Mouse (Mus musculus) T-cell, adult 2 months (primary cell): ENCODE data around the gene Copa.

Source experiments
- DNase-seq: peaks from one replicate; pipeline ENCODE4 v3.0.0; 2022; ENCODE audit warnings: low spot score

The Copa gene

DNA sequence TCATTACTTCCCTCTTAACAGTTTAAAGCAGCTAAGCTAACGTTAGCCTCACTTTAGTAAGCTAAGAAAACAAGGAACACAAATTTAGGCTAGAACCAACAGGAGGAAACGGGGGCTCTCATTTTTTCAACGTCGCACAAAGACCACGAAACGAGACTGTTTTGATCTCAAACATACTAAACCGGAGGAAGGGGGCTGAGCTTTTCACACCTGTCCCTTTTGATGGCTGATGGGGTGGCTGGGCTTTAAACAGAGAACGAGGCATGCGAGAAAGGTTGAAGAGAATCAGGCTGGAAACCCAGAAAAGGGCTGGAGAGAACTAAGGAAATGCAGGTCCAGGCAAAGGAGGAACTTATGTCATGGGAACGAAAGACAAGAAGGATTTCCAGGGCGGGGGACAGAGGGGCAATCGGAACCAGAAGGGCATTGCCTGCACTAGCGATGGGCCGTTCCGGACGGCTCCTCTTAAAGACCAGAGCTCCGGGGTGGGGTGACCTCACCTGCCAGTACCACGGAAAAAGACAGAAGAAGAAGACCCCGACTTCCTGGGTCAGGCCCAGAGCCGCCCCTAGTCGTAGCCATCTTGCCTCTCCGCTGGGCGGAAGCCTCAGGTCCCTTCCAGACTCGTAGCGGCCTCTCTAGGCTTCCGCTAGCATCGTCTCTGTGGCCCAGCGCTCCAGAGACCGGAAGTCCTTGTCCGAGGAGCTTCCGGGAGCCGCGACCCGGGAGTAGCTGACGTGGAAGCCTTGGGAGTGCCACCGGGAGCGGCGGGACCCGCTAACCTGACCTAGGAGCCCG, at the start of gene Copa, which contains the start of gene Ncstn:
Copa (plus strand) TSS at position 429 of the 798 bp plus-strand sequence.
Ncstn (minus strand) TSS at position 695 of the 798 bp plus-strand sequence.
- DNase-seq: peak; percentile 90

DNA sequence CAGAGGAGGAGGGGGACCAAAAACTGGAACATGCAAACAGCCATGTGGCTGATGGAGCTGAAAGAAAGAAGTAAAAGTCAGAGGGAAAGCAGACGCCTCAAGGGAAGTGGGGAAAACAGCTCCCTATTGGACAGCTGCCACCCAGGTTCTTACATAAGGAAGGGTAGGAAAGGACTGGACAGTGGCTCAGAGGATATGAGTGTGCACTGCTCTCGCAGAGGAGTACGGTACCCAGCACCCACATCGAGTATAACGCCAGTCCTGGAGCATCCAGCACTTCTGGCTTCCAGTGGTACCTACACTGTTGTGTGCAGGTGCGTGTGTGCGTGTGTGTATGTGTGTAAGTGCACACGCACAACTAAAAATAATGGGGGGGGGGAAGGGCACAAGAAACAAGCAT, 35.9 kb upstream of the Copa start:
- DNase-seq: no peak

DNA sequence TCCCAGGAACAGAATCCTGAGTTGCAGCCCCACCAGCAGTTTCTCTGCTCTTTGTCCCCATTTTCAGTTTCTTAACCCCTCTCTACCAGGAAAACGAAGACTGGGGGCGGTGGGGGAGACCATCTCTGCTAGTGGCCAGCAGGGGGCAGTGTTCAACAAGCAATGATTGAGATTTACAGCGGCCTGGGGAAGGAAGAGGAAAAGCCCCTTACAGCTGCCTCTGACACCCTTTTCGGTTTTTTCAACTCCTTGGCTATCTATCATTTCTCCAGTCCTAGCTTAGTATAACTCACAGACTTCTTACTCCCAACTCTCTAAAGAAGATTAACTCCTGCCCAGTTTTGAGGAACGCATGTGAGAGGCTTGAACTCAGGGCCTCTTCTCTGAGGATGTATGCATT, 35.4 kb upstream of the Copa start:
- peak; percentile 64 for DNase-seq

DNA sequence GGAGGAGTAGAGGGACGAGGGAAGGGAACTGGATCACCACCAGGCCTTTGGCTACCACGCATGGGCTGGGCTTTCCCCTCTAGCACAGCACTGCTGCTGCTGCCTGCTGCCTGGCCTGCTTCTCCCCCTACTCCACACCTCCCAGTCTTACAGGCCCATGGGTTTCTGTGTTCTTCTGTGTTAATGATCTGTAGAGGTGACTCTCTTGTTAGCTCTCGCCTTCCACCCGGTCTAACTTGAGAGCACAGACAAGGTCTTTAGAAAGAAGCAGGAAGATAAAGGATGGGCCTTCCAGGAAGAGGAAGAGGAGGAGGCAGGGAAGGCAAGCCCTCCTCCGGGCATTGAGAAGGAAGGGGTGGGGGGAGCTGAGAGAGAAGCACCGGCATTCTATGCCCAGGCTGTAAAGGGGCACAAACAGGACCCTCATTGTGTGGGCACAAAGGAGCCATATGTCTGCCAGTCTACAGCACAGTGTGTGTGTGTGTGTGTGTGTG, 34.0 kb upstream of the Copa start:
- no peak for DNase-seq

DNA sequence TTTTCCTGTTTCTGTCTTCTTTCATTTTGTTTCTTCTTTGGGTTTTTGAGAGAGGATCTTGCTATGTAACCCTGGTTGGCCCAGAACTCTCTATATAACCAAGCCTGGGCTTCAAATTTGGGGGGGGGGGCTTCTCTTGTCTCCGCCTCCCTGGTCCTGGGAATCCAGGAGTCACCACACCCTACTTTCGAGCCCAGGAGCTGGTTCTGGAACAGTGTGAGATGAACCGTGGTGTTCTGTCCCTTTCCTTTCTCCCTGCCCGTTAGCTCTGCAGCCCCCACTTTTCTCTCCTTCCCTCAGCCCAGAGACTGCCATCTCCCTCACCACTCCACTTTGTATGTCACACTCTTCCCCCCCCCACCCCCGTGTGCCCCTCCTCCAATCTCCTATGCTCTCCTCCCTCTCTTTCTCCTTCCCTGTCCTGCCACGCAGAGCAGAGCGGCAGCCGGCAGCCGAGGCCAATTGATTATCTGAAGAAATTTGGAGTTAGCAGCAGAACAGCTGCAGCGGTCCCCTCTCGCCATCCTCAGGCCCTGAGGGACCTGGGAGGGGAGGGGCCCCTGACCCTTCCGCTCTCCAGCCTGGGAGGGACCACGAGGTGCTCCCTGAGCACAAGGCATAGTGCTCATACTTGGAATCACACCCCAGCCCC, 33.1 kb upstream of the Copa start:
- DNase-seq: no peak

DNA sequence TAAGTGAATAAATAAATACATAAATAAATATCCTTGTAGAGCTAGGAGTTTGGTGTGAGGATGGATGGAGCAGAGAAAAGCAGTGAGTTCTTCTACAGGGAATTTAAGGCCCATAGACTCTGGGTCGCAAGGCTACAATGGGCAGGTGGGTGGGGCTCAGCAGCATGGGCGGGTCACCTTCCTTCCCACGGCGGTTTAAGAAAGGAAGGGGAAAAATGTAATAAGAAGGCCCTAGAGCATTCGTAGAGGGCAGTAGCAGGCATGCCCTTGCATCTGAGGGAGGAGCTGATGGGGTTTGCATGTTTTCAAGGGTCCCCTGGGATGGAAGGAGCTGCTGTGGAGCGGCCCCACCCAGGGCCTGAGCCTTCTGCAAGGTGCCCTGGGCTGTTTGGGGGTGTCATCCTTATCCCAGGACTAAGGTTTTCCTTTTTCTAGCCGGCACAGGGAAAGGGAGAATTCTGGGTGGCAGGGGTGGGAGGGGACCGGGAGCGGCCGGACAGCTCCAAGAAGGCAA, 29.5 kb upstream of the Copa start:
- no peak for DNase-seq

DNA sequence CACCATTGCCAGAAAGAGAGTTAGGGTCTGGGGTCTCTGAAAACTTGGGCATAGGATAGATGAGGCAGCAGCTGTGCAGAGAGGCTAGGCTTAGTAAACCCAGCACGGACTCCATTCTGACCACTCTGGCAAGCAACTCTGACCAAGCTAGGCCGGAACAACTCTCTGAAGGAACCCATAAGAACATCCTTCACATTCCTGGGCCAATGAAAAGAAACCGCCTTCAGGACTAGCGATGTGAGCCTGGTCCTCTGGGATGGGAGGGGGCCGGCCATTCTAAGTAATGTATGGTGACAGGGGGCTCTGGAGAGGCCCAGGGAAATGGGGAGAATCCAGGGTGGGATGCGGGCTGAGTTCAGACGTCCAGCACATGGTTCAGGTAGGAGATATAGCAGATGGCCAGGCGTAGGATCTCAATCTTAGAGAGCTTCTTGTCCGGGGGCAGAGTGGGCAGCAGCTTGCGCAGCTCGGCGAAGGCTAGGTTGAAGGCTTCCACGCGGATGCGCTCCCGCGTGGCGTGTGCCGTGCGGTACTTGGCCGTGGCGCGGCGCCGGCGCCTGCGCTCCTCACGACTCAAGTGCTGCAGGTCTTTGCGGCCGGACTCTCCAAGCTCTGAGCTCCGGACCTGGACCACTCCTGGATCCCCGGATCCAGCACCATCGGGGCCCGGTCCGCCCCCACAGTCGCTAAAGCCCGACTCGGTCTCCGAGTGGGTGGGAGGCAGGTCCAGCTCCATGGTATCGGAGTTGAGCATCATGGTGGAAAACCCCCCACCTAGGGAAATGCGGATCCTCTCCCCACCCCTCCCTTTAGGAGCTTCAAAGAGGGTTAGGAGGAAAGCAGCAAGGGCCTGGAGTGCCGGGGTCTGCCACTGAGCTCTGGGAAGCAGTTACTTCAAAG, 28.5 kb upstream of the Copa start:
- no peak for DNase-seq

DNA sequence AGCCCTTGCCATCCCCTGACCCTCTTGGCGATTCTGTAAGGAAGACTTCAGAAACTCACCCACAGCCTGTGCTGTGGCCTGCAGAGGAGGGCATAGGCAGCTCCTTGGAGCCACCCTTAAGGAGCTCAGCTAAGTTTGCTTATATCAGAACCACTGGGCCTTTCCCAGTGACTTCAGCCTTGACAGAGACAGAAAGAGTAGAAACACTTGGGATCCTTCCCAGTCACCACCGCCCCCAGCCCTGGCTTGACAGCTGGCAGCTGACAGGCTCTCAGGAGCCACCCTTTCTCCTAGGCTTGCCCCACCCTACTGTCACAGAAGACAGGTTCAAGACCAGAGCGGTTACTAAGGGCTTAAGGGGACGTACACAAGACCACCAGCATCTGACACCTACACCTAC, 26.1 kb upstream of the Copa start:
- no peak for DNase-seq

DNA sequence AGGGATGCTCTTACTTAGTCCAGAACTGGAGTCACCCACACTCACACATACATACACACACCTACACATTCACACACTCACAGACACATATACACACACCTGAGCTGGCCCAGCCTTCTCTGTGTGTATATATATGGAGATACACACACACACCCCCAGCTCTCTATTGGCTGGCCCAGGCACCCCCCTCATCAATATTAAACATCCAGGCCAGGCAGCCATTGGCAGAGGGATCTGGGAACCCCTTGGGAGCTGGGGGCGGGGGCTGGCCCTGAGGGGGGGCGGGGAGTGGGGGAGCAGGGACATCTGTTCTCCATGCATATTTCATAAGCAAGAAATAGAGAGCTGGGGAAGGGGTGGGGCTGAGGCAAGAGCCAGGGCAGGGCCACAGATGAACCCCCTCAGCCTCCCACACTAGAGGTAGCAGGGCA, 24.8 kb upstream of the Copa start, which contains the start of gene Nhlh1:
Nhlh1 (minus strand) TSS at position 83 of the 431 bp plus-strand sequence.
- DNase-seq: no peak

DNA sequence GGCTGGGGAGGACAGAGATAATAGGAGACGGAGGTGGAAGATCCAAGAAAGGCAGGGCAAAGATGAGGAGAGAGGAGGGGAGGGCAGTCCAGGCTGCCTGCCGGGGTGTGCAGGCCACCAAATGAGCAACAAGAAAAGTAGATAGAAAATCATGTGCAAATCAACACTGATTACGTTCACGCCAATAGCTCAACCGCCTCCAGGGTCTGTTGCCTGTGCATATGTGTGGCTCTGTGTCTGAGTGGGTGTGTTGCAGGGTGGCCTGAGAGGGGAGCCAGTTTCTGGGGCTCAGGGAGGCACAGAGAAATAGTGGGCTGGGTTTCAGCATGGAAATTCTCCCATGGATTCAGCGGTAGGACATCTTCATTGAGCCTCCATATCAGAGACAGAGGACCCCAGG, 24.0 kb upstream of the Copa start:
- no peak for DNase-seq

DNA sequence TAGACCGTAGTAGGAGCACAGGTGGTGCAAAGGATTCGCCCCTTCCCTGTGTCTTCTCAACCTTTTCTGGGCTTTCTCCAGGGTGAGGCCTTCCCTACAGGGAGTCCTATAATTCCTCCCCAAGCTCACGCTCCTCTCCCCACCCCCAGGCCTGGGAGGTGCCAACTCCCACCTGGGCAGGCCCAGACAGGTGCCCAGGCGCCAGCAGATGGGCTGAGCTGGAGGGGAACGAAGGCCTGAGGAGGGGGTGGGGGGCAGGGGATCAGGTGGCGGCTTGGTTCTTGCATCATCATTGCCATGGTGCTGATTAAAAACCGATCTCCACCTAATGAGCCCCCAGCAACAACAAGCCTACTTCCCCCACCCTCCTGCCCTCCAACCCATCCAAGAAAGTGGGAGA, 23.5 kb upstream of the Copa start:
- no peak for DNase-seq

DNA sequence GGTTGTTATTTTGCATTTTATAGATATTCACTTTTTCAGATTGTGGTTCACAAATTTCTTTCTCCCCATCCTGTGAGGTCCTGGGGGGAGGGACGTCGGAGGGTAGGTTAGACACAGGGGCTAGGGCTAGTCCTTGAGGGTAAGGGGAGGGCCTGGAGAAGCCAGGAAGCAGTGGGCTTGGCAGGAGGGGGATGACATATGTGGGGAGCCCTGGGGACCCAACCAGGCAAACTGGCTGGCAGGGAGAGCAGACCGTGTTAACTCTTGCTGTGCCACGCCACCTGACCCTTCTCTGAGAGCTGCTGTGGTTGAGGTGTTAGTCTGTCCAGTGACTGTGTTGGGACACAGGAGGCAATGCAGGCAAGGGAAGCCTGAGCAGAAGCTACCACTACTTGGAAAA, 21.7 kb upstream of the Copa start:
- DNase-seq: no peak

DNA sequence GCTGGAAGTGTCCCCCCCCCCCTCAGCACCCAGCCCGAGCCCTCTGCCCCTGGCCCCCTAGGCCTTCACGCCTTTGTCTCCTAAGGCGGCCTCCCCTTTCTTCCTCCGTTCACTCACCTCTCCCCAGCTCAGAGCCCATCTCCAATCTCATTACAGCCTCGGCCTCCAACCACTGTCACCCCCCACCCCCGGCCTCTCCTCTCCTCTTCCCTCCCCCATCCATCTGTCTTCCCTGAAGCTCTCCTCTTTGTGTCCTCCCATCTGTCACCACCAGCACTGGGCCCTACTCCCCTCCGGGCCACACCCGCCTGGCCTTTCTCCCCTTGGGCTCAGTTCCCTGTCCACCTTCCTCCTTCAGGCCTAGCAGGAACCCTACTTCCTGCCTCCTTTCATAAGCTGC, 21.1 kb upstream of the Copa start:
- no peak for DNase-seq

DNA sequence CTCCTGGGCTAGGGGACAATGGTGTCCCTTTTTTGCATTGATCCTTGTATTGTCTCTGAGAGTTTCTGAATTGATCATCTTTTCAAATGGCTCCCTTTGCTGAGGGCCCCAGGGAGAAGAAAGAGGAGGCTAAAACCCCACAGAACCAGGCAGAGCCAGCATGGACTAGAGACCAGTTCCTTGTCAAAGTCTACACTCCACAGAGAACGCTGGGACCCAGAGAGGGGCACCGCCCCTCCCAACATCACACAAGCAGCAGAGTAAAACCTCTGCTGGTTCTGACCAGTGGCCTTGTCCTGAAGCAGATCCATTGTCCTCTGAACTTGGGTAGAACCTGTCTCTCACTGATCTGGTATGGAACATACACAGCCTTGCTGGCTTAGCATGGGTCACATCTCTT, 20.2 kb upstream of the Copa start:
- DNase-seq: no peak

DNA sequence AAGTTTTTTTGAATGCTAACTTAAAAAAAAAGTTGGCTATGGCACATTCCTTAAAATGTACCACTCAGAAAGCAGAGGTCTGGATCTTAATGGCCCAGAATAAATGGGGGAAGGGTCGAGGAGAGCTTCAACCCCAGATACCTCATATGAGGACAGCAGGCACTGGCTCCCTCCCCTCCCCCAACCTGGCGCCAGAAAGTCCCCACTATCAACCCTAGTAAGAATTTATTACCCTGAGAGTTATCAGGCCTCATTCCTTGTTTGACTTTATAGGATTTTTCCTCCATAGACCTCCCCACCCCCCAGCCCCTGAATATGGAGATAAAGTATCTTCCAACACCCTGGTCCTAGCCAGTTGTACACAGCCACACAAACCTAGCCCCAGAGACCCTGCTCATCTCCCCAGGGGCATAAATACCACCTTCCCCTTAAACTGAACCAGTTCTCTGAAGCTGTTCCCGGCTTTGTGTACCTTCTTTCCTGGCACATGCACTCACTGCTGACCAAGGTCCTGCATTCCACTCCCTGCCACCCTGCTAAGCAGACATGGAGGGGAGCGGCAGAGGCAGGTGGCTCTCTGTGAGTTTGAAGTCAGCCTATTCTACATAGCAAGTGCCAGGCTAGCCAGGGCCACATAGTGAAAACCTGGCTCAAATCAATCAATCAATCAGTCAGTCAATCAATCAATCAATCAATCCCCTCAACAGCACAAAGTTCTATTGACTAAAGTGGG, 18.9 kb upstream of the Copa start:
- no peak for DNase-seq

DNA sequence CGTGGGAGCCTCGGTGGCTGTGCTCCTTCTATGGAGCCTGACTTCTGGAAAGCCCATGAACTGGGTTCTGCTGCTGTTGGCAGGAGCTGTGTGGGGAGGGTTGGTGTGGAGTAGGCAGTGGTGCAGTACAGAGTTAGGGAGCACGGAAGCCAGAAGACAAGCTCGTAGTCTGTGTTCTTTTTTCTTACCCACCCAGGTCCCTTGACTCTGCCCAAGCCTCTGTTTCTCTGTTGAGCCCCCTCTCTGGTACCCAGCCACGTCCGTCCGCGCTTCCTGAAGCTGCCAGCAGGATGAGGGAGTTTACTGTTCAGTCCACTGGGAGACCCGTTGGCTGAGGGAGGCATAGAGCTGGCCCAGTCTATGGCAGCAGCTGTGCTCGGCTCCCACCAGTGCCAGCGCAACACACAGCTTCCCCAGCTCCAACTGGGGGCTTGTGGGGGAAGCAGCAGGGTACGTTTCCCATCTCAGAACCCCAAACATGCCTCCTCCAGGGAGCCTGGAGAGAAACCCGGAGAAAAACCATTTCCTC, 17.7 kb upstream of the Copa start:
- no peak for DNase-seq

DNA sequence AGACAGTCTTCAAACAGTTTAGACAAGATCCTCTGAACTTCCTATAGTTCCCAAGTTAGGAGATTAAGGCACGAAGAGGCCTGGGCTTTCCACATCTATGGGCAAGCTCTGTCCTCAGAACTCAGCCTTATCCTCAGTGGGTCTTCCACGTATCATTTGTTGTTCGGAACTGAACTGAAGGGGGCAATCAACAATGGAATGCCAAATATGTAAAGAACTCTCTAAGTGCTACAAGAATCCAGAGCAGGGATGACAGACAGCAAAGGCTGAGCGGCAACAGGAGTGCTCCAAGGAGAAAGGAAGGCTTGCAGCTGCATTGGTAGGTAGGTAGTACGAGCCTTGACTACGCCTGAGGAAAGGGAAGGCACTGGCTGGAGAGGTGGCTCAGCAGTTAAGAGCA, 12.1 kb upstream of the Copa start:
- no peak for DNase-seq

DNA sequence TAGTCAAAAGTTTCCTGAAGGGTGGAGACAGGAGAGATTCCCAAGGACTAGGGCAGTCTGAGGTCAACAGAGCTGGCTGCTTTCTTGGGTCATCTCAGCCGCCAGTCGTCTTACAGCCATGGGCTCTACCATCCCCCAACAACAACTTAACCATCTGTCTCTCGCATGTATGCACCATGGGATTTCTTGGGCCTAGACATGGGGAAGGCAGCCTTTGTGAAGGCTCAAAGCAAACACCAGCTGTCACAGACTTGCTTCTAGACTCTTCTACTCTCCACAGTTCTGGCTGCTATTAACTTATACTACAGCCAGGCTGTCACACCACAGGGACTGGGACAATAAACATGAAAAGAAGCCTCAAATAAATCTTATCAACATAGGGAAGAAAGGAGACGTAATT, 10.8 kb upstream of the Copa start:
- no peak for DNase-seq

DNA sequence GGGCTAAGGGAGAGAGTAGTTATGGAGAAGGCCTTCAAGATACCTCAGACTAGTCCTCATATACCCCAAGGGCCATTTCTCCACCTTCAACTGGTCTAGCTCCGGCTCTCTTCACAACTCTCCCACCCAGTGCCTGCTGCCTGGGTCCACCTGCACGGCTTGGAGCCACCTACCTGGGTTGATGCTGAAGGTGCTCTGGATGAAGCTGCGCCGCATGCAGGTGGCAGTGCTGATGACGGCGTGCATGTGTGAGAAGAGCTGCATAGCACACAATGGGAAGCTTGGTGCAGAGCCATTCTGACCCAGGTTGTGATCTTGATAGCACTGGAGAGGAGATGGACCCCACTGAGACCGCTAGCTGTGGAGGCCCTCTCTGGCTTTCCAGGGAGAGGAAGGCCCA, 9.7 kb upstream of the Copa start:
- no peak for DNase-seq

DNA sequence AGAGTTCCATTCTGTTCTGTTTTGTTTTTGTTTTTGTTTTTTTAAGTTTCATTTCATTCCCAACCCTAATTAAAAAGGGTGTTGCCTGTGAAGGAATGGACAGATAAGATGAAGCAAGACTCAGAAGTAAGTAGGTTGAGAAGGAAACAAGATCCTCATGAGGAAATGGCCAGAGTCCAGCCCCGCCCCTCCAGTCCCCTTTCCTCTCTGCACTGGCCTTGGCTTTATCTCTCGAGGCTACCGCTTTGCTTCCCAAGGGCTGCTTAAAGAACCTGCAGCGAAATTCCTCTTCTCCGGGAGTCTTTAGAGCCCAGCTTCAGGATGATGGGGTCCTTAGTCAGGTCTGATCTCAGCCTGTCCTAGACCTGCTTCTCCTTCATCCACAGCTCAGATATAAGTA, 4.3 kb upstream of the Copa start:
- no peak for DNase-seq

DNA sequence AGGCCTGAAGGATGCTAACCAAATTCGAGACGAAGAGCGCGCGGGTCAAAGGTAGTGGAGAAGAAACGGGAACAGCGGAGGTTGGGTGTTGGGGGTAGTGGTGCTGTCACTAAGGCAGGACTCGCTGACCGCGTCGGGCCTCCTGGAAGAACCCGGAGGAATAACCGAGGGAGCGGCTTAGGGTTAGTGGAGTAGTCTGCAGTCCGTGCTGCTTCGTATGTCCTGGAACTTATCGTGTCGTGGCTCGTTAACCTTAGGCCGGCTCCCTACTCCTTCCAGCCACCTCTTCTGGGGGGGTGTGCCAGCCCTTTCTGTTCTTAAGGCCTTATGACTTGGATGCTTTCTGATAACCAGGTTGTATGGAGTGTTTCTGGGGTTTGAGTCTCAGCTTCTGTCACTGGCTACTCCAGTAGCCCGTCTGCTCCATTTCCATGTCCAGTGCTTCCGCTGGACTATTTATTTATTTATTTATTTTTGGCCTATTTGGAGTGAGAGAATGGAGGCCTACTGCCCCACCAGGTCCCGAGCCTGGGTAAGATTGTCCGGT, 643 bp downstream of the Copa start:
- no peak for DNase-seq
